Mouse (Mus musculus) heart, postnatal 36 days (tissue): Measurements from ENCODE around the gene Bcr. TPM values are rescaled to one million over a fixed set of nuclear protein-coding genes. Genes with fewer than 3 reads are reported as not detected.

Source experiments
- DNase-seq, 2 experiments: peaks; one replicate each; pipeline ENCODE4 v3.0.0; 2021 to 2022
- intact Hi-C: fragments of 180-260 bp; cut with DNase I; formaldehyde crosslinking; loops from one replicate; pipeline ENCODE4 v1.15.1; 2025
- total RNA-seq, 2 experiments: library from RNA; stranded (reverse); gene quantifications; 2 replicates each; pipeline ENCODE4 v1.2.3; 2021

Bcr gene
- total RNA-seq, 2 experiments from 2014 or later, result 8.3 to 9.1 TPM

- intact Hi-C loops, result no loop called here
- no peak for DNase-seq
These were observed 161.7 kb downstream of the Bcr start for GRCm38 (mm10) chr10:75221936-75222610.

GRCm38 (mm10) chr10:75222611-75222998 is 162.2 kb downstream of the Bcr start:
- intact Hi-C loops, result no loop called here
- DNase-seq, result no peak

DNA sequence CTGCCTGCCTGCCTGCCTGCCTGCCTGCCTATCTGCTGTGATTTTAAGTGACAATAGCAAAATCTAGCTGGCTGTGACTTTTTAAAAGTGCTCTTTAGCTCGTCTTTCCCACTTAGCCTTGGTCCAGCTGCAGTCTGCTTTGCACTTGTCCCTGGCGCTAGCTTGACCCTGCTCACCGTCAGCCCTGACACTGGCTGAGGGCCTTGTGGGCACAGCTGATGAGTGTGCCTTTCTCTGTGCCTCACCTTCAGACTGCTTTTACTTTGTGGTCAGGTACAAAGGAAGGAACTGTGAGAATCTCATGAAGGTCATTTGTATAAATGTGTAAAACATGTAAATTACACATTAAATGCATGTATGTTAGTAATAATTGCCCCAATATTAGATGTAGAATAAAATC is 163.8 kb downstream of the Bcr start:
- no peak for DNase-seq
- intact Hi-C loops, result no loop called here

DNA sequence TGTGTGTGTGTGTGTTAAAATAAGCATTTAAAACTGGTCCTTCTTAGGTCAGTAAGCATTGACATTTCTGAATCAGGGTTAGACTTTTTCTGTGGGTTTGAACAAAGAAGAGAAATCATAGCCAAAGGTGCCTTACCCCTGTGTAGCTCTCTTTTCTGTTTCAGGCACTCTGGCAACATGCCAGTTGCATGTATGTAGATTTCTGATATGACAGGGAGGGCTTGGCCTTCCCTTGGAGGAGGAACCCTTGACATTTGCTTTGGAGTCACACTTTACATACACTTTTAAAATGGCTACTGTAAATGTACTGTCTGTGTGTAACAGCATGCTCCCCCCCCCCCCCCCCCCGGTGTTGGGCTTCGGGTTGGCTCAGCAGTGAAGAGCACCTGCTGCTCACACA is 164.2 kb downstream of the Bcr start:
- no peak for DNase-seq
- intact Hi-C loops, result no loop called here

GRCm38 (mm10) chr10:75227381-75227780 is 167.0 kb downstream of the Bcr start:
- intact Hi-C loops, result no loop called here
- no peak for DNase-seq

- no peak for DNase-seq
- intact Hi-C loops, result no loop called here
These were observed 170.2 kb downstream of the Bcr start for GRCm38 (mm10) chr10:75230572-75230971.

DNA sequence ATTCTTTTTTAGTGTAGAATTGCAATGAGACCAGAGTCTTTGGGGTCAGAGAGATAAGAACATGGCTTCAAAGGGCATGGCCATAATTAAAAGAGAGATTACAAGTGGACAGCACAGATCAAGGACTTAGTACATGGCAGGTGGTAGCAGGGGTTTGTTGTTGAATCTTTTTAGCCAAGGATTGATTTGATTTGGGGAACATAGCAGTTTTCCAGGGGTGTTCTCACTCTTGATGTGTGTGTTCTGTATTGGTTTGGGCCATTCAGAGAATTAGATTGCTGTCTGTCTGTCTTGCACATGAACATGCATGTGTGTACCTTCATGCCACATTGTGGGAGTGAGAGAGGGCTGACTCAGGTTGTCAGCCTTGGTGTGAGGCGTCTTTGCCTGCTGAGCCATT is 171.5 kb downstream of the Bcr start:
- intact Hi-C loops, result no loop called here
- no peak for DNase-seq

- DNase-seq, result no peak
- intact Hi-C loops, result no loop called here
These were observed 172.3 kb downstream of the Bcr start for GRCm38 (mm10) chr10:75232612-75233155.

GRCm38 (mm10) chr10:75233489-75233888 is 173.1 kb downstream of the Bcr start:
- DNase-seq, result no peak
- intact Hi-C loops, result no loop called here

Other genes starting within 250 kb of the Bcr start
- gene Gnaz, start 93.4 kb upstream of the Bcr start, total RNA-seq, result under 1 TPM; 0.43 to 0.58 TPM
- gene Rsph14, start 28.0 kb upstream of the Bcr start, total RNA-seq, result not detected
- gene Rab36, start 23.5 kb upstream of the Bcr start, total RNA-seq, result under 1 TPM; 0.58 to 0.92 TPM
- gene Specc1l, start 151.5 kb downstream of the Bcr start, total RNA-seq, result 10 to 100 TPM; 42.7 to 43.1 TPM